Mouse (Mus musculus) mesoderm, embryonic 11.5 days (tissue): ENCODE measurements around the gene Sorcs2.

ENCODE experiments used
- DNase-seq: peaks from one replicate; pipeline ENCODE4 v3.0.0-alpha.2; 2012; ENCODE audit warnings: low read depth, low spot score

Sorcs2 gene

DNA sequence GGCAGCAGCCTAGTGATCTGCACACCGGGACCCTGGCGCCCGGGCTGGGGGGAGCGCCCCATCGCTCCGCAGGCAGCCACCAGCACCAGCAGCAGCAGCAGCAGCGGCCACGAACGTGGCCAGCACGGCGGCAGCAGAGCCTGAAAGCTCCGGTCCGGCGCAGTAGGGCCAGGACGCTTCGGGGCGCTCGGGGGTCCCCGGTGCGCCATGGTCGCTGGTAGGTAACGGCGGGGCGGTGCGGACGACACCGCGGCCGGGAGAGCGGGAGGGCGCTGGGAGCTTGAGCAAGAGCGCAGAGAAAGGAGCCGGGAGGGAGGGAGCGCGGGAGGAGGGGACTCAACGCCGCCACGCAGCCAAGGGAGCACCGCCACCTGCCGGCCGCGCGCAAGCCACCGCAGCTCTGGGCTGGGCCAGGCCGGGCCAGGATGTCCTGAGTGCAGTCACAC lies at the start of gene Sorcs2:
TSS of gene Sorcs2 (minus strand) at position 303 of the 446 bp plus-strand sequence.
- peak; percentile 88 for DNase-seq

DNA sequence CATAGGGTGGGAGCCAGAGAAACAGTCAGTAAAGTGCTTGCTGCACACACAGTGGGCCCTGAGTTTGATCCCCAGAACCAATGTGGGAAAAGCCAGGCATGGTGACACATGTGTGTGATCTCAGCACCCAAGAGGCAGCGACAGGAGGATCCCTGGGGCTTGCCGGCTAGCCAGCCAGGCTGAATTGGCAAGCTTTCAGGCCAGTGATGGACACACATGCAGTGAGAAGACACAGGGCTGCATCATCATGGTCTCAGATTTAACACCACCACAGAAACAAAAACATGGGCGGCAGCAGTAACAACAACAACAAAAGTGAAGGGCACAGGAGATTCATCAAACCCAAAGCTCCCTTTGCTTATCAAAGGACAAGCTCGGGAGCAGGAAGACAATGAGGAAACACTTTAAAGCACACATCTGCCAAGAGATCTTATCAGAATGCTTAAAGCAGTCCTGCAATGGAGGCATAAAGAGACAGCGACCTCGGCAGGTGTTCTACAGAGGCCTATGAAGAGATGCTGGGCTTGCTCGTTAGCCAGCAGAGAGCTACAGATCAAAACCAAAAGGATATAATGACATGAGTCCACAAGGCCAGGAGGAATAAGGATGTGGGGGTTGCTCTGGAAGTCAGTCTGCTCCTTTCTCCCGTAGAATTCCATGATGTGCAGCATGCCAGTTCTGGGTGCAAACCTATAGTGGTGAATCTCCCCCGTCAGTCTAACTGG lies 48.4 kb upstream of the Sorcs2 start:
- DNase-seq, result no peak

DNA sequence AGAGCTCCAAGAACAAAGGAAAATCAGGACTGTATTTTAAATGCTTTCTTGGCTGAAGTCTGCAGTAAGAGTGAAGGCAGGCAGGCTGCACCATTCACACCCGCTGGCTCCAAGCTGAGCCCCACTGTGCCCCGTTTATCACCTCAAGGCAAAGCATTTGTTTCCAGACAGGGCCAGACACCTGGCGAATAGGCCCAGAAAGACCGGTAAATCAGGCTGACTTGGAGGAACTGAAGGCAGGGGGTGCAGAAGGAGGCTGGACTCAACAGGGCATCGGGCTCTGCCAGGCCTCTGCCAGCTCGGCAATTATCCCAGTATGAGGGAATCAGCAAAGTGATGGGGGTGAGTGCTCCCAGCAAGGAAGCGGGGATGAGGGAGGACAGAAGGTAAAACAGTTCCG lies 47.1 kb upstream of the Sorcs2 start:
- no peak for DNase-seq

DNA sequence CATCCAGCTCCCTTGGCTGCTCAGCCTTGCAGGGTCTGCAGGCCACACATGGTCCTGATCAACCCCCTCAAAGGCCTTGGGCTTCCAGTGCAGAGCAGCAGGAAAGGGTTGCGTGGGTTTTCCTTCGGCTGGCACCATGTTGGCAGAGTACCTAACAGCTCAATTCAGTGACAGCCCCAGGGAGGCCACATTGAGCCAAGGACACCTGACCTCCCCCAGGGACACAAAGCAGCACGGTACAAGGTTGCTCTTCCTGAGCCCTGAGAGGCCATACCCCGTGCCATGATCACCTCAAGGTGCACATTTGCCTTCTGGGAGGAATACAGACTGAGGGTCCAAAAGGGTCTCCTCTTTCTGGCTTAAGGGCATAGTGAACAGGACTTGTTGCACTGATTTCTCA lies 46.7 kb upstream of the Sorcs2 start:
- no peak for DNase-seq

DNA sequence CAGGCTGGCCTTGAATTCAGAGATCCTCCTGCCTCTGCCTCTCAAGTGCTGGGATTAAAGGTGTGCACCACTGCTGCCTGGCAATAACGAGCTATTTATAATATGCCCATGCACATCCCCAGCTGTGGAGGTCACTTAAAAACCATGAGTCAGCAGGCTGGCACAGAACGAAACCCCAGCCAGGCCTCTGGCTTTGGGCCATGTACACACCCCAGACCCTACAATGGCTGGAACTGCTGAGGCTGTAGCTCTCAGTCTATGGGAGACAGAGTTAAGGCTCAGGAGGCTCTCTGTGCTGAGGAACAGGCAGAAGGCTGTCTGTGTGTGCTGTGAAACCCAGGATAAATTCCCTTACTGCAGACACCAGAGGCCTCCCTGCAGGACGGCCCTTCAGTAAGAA lies 42.8 kb upstream of the Sorcs2 start:
- DNase-seq, result no peak

DNA sequence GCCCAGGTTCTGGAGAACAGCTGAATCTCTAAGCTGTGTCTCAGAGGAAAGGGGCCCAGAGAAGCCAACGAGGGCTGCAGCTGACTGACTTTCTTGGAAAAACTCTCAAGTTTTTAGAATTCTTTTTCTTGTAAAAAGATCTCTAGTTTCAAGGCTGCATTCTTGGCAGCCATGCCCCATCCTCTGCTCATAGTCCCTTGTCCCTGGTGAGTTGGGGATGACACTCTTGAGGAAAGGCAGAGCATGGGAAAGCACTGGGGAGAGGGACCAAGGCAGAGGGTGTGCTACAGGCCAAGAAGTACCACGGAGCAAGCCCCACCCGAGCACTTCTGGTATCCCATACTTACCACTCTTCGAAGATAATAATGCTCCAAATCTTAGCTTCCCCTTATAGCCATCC lies 38.9 kb upstream of the Sorcs2 start:
- no peak for DNase-seq

DNA sequence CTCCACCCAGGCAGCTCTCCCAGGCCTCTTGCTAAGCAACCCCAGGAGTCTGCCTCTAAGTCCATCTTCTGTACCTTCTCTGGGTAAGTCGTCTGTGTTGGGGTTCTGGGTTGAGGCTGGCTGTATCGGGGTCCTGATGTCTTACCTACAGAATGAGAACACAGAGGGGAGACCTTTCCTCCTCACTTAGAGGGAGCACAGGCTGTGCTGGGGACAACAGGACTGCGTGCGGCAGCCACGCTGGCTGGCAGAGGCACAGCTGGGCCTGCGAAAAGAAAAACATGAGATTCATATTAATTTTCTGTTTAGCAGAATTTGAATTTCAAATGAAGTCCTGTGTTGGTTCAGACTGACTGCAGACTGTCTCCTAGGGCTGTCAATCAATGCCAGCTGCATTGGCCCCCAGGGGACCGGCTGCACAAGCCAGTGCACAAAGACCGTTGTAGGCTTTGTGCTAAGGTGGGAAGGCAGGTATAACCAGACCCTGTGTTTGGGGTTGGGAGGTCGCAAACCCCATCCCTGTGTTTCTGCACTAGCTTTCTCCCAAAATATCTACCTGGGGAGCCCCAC lies 36.5 kb upstream of the Sorcs2 start:
- no peak for DNase-seq

DNA sequence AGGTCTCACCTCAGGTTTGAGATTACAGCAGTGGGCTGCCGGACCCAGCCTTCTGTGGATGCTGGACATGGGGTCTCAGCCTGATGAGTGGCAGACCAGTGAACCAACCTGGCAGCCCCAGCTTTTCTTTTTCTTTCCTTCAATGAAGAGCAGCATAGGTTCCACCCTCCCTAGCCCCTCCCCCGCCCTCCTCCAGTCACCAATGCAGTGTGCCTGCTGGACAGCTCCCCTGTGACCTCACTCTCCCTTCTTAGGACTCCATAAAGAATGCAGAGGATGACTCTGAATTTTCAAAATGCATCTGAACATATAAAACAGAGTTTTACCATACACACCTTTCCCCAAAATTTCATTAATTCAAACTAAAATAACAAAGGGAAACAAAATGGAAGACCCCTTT lies 33.8 kb upstream of the Sorcs2 start:
- no peak for DNase-seq

DNA sequence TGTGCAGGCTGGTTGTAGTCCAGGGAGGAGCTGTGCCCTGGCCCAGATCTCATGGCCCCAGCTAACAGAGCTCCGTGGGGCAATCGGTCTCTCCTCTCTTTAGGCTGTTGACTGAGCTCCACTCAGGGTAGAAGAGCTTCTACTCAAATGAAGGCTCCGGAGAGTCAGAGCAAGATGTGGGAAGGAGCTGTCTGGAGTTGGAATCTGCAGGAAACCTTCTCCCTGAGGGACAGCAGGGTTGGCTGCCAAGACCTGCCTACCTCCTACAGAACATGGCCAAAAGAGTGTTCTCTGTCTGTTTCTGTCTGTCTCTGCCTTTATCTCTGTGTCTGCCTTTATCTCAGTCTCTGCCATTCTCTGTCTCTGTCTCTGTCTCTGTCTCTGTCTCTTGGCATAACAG lies 31.6 kb upstream of the Sorcs2 start:
- no peak for DNase-seq

DNA sequence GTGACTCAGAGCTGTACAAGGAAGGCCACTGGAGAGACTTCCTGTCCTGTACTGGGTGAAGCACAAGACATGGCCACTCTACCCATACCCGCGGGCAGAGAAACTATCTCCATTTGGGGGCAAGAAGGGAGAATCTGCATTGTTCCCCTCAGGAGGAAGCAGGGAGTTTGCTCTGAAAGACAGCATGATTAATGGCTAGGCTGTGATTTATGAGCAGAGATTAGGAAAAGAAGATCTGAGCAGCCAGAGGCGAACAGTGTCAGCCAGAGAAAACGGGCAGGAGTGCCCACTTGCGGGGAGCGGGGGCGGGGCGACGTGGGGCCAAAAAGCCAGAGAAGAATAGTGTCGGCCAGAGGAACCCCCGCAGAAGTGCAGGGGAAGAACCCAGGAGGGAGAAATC lies 29.9 kb upstream of the Sorcs2 start:
- DNase-seq, result peak; percentile 60

DNA sequence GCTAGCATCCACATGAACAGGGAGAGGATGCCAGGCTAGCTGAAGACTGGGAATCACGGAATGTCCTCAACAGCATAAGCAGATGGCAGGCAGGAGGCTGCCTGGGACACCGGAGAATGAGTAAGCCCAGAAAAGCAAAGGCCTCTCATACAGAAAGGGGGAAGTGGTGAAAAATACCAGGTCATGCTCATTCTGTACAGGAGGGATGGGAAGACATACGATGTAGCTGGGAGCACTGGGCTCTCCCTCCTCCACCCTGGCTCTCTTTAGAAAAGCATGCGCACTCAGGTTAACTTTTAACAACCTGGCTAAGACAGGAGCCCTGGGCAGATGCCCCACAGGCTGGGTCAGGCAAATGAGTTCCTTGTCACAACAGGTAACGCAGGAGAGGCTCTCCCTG lies 28.5 kb upstream of the Sorcs2 start:
- no peak for DNase-seq

DNA sequence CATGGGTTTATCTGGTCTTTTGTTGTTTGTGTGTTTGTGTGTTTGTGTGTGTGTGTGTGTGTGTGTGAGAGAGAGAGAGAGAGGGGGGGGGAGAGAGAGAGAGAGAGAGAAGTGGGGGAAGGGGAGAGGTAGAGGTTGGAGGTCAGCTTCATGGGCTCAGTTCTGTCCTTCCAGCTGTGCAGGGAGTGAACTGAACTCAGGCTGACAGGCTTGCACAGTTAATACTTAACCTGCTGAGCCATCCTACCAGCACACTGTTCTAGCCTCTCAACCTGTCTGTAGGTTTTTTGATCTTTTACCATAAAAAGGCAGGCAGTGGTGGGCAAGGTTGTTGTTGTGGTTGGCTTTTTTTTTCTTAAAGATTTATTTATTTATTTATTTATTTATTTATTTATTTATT lies 26.7 kb upstream of the Sorcs2 start:
- no peak for DNase-seq

DNA sequence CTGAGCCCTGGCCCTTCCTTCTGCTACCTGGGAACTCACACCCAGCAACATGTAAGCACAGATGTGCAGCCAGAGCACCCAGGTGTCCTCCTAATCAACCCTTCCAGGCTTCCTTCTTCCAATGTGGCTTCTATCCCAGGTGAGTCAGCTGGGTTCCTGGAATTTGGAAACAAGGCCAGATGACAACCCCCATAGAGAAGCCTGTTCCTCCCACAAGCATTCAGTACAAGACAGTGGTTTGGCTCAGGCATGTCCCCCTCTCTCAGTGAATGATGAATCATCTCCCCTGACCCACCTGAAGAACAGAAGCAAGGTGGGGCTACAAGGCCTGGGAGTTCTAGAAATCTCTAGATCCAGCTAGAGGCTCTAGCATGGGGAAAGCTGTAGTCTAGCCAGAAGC lies 24.8 kb upstream of the Sorcs2 start:
- DNase-seq, result no peak

DNA sequence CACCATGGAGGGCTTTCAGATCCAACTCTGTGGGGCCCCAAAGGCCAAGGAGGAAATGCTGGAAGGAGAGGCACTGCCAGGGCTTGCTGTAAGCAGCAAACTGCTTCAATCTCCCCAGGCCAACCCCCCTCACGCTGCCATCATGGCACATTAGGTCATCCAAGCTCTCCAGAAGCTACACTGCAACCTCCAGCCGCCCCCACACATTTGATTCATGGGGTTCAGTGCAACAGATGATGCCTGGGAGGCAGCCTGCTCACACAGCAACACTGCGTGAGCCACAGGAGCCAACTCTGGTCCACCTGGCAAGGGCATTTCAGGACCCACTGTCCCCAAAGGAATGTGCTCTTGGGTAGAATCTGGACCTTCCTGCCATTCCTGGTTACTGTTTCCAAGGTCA lies 21.9 kb upstream of the Sorcs2 start:
- DNase-seq, result no peak

DNA sequence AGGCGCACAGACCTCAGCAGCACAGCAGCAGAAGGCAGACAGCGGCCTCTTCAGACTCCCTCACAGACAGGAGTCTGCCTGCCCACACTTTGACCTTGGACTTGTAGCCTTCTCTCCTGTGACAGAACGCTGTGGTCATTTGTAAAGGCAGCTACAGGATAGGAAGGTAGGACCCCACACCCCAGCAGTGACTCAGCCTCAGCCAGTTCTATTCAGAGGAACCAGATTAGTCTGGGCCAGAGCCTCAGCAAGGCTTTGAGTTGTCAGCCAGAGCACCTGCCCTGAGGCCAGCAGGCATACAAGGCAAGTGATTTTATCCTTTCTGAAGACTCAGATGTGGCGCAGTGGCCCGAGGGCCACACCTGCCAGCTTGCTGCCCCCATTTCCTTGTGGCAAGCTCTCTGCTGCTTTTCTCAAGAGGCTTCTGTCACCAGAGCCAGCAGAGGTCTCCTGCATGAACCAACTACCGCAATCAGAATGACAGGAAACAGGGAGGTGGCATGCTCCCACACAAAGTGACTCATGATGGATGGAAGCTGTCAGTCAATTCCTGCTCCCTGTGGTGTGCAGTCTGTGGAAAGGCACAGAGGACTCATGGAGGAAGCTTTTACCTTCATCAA lies 16.9 kb upstream of the Sorcs2 start:
- DNase-seq, result no peak

DNA sequence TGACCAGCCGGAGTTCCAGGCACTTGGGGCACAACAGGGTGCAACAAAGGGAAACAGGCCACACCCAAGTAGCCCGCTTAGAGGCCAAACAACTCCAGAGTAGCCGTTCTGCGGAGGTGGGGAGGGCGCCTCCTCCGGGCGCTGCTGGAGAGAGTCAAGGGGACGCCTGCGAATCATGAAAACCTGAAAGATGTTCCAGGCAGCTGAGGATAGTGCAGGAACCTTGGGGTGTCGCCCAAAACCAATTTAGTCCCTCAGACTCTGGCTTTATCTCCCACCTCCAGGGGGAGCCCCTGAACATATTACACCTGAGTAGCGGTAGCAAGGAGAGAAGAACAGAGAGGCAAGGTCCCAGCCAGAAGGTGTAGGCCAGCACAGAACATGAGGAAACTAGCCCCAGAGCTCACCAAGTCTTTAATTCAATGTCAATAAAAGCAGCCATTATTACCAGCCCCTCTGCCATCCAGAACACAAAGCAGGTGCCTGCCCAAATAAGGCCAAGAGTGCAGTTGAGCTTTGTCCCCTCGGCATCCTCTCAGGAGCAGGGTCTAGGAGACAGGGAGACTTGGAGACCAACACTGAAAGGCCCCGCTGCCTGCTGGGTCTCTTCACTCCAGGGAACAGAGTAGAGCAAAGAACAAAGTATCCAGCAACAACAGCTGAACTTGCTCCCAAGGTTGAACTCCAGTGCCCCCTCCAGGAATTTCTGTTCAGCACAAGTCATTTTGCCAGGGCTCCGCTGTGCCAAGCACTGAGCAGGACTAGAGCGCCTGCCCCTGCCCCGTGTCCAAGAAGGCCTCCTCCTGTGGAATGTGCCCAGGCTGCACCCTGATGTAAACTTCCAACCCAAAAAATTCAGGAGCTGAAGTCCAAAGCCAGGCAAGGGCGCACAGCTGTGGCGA lies 775 bp upstream of the Sorcs2 start:
- peak; percentile 69 for DNase-seq

DNA sequence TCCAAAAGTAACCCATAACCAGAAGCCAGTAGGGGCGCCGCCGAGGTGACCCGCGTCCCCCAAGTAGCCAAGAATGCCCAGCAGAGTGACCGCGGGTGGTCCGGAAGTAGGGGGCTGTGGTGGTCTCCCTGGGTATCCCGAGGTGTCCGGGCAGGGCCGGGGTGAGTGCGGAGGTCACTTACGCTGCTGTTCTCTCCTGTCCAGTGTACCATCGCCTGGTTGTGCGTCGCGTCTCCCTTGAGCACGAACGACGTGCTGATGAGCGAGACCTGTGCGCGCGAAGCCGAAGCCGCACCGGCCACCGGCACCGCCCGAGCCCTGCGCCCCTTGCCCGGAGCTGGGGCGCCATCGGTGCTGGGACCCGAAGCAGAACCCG lies 567 bp downstream of the Sorcs2 start:
- peak; percentile 45 for DNase-seq

DNA sequence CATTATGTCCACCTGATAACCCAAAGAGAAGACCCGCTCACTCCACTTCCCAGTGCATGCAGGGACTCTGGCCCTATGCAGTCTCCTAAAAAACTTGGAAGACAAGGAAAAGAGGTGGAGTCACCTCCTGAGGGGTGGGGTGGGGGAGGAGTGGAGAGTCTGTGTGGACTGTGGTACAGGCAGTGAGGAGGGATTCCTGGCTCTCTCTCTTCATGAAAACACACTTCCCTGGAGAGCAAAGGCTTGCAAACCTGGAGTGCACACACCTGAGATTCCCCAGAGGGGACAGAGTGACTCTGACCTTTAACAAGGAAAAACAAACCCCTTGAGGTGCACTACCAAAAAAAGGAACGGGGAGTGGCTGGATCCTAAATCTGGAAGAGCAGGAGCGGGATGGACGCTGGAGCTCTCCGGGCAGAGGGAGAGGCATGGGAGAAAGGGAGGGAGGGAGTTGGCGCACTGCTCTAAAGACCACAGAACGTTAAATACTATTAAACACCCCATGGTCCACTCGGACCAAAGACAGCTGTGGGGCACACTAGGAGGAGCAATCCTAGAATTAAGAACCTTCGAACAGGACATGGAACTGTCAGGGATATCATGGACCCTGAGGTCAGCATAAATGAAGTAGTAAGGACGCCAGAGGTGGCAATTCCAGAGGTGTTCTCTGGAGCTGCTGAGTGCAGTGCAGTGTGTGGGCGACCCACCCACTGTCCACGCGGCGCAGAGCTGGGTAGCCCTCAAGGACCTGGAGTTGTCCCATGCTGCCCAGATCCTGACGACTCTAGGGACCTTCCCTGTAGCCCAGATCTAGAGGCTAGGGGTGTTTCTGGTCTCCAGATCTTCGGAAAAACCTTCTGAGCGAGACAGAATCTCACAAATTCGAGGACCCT lies 1.2 kb downstream of the Sorcs2 start:
- DNase-seq, result no peak

DNA sequence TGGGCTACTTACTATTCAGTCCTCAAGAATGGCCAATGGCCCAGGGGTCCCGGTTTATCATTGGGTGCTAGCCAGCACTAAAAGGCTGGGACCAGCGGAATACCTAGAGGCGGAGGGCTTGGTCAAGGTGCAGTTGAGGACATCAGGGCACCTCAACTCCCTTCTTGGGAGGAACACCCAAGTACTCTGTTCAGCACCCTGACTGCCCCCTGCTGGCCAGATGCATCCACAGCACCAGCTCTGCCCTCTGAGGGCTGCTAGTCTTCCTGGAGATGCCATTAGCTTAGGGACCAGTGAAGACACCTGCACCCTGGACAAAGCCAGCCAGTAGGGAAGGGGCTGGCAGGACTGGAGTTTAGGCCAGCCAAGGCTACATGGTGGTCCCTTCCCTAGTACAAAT lies 1.9 kb downstream of the Sorcs2 start:
- peak; percentile 82 for DNase-seq

DNA sequence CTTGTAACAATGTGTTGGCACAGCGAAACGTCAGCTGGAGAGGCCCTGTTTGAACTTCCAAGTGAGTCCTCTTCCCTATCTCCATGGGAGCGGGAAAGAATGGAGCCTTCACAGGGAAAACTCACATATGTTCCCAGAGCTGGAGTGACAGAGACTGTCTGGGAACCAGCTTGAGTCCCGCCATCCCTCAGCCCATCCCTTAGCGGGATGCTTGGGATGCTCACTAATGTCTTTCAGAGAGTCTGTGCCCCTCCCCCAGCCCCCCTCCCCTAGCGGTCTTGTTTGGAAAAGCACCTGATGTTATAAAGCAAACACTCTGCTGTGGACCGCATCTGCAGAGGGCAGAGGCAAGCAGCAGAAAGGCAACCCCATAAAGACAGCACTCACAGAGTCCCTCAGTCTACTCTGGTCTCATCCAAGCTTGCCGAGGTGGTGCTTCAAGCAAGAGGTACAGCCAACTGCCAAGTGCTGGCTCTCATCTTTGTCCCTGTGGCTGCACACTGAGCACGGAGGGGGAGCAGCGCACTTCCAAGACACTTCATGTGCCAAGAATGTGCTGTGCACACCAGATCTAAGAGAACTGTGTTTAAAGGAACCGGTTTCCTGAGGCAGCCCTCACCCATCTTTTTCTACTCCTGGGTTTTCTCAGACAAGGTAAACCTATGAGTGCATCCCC lies 3.0 kb downstream of the Sorcs2 start:
- no peak for DNase-seq

DNA sequence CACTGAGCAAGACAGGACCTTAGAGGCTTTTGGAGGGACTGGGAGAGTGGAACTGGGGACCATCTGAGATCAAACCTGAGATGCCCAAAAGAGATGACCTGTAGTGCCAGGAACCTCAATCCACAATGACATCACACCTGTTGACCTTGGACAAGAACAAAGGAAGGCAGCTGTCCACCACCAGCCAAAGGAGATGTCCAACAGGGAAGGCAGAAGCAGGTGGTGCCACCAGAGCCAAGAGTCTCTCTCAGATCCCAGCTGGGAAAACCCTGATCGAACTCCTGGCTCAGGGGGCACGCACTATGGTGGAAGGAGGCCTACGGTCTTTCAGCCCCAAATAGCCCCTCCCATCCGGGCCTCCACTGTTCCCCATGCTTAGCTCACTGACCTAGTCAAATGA lies 6.2 kb downstream of the Sorcs2 start:
- DNase-seq, result no peak
